Mouse (Mus musculus) cerebellum, postnatal 14 days (tissue): ENCODE results near the gene Bach2.

Experiments used
- DNase-seq, 2 experiments: peaks; one replicate each; pipeline ENCODE4 v3.0.0; 2021; ENCODE audit warnings: mixed read lengths in 2 of 2

The Bach2 gene

DNA sequence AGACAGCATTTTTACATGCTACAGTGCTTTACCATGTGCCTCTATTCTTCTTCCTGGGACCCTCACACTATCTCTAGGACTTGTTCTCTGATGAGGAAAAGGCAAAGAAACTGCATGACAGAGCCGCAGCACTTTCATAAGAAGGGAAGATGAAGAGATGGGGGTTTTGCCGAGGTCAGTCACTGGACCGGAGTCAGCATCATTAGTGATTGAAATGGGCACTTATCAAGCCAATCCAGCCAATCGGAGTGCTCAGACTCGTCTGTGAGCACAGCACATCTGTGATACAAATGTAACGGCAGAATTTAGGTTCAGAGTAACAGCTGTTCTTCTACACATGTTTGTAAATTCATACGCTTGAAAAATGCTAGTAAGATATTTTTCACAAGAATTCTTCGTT is 293.5 kb downstream of the Bach2 start:
- no peak for DNase-seq

DNA sequence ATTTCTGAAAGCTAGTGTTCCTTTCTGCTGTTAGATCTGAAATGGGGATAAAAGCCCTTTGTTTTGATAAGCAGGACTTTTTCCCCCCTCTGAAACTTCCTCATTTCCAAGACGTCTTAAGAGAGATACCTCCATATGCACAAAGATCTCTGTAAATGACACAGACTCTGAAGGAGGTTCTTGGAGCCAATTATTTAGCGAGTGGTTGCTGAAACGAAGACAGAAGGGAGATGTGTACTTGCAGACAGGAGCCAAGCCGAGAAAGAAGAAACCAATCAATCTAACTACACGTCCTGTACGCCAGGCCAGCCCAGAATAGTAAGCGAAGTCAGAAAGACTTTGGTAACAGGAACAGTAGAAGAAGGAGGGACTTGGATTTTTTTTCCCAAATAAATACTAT is 295.1 kb downstream of the Bach2 start:
- DNase-seq, result no peak

DNA sequence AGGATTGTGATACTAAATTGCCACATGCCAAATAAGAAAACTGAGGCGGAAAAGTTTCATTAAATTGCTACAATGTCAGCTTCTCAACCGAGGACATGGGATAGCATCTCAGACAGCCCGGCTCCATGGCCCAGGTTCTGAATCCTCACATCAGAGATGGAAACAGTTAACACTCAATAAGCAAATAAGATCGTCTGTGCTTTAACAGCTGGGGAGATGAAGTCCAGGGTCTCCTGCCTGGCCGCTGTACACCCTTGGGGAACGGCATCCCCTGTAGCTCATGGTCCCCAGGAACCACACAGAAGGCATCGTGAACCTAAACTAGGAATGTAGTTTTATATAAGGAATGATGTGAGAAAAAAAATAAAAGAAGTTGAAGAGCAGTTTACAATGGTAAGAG is 297.0 kb downstream of the Bach2 start:
- no peak for DNase-seq

DNA sequence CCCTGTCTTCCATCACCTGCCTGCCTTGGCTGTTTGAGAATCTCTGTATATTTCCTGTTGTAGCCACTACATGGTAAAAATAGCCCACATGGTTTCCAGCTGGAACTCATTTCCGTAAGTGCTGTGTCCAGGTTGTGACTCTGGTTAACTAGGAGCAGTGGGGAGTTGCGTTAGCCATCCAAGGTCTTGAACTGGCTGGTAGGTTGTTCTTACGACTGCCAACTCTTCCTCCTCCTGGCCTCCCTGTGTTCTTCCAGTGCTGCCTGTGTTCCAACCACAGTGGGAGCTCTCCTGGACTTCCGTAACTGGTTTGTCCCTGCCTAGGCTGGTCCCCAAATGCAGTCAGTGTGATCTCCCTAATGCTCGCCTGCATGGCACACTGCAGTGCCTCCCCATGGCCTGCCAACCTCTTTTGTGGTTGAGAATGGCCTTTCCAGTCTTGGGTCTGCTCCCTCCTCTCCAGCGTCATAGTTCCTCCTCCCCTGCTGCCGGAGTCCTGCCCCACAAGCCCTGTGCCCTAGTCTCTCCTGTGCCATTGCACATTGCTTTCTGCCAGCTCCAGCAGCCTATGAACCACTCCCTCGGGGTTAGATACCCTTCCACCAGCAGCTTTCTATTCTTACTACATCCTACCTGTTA is 298.4 kb downstream of the Bach2 start:
- DNase-seq, result peak; percentile 36 to 59

DNA sequence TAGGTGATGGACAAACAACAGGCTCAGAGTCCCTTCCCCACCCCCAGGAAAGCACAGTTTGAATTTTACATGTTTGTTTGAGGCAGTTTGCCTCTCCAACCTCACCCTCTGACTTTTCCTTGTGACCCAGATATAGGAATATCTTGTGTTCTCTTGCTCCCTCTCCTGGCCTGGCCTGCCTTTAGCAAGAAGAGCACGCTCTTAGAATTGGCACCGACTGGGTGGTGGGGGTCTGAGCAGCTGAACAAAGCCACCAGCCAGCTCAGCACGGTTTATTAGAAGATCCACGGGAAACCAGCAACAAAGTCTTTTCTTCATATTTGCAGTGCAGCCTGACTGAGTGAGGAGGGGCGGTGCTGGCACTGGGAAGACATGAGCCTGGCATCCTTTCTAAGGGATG is 299.5 kb downstream of the Bach2 start:
- DNase-seq, result peak; percentile 88 to 92

DNA sequence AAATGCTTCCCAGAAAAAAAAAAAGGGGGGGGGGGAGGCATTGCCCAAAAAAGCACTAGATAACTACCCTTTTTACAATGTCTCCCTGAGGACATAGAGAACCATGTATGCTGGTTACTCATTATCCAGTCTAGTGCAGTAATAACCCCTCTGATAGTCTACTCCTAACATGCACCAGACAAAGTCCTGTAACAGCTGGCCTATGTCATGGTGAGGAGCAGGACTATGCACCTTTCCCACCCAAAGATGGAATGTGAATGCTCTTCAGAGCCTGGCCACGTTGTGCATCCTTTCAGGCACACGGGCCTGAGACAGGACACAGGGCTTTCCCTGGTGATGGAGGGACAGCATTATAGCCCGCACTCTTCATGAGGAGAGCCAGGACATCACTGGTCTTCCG is 299.9 kb downstream of the Bach2 start:
- no peak for DNase-seq

DNA sequence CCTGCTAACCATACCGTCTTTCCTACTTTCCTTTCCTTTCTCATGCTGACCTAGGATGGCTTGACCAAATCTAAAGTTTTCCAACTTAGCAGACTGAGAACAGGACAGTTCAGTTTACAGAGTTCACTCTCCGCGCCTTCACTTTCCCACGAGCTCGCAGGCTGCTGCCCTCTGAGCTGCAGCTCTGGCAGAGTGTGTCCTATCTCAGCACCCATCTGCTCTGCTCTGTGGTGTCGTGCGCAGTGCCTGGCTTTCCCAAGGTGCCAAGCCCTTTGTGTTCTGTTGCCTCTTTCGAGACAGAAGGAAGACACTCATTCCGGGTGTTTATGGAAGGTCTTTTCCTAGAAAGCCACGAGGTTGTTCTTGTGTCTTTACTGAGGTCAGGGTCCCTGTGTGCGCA is 300.4 kb downstream of the Bach2 start:
- DNase-seq, result peak; percentile 53

DNA sequence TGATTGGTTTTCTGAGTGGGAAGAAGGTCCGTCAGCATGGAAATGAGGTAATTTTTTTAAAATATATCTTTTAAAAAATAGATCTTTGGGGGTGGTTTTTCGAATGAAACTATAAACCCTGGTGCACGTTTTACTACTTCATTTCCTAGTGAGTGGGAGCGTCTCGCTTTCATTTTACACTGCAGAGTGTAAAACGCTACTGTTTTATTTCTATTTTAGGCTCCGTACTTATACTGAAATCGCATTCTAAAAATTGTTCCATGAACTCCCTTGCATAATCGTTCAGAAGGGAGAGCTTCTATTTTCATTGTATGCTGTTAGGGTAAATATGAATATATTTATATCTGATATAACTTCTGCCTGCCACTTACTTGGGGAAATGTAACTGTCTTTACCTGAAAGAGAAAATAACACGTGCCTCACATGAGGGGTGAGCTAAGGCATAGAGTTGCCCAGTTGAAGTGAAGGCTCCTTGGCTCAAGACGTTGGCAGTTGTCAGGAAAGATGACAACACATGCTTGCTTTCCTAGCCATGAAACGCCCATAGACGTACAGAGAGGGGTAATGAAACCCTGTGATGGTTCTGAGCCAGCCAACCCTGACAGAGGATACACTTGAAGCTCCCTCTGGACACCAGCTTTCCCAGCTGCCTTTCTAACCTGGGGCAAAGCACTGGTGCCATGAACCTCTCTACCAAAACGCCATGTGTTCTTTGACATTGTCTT is 306.4 kb downstream of the Bach2 start:
- no peak for DNase-seq

DNA sequence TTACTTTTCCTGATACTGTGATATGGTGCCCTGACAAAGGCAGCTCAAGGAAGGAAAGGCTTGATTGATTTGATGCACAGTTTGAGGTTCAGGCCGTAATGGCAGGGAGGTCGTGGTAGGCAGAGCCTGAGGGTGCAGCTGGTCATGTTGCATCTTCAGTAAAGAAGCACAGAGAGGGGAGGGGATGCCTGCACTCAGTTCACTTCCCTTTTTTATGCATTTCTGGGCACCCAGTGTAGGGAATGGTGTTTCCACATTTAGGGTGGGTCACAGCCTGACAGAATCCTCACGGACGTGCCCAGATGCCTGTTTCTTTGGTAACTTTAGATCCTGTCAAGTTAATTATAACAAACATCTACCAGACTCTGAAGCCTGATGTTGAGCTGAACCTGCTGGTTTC is 306.9 kb downstream of the Bach2 start:
- DNase-seq, result no peak

DNA sequence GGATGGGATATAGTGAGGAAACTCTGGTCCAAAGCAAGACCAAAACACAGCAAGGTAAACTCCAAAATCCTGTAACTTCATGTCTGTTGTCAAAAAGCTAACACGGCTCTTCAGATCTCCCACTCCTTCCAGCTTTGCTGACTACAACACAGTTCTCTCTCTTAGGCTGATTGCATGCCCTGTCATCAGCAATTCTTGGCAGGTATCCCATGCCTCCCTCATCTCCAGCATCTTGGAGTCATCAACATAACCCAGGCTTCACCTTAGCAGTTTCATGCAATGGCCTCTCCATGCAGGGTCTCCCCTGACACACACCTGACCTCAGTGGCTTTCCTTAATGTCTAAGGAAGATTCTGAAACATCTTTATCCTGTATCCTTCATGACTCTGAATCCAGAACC is 310.5 kb downstream of the Bach2 start:
- no peak for DNase-seq

DNA sequence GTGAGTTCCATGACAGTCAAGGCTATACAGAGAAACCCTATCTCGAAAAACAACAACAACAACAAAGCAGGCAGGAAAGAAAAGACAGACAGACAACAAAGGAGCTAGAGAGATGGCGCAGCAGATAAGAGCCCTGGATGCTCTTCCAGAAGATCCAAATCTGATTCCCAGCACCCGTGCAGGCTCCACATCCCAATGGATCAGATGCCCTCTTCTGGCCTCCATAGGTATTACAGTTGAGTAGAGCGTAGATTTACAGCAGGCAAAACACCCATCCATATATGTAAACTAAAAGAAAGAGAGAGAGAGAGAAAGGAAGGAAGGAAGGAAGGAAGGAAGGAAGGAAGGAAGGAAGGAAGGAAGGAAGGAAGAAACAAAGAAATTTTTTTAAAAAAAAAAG is 312.7 kb downstream of the Bach2 start:
- peak; percentile 42 to 55 for DNase-seq

DNA sequence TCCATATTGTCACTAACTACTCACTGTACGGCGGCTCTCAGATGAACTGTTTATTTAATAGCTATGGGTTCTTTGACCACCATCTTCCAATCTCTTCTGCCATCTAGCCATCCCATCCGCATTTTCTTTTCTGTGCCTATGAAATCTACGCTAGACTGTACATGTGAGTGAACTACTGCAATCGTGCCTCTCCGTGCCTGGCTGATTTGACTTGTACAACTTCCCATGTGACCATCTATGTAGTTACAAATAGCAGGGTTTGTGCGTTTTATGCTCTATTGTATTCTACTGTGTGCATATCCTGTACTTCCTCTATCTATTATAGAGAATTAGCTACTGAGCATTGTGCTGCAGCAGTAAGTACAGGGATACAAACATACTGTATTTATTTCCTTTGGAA is 316.9 kb downstream of the Bach2 start:
- DNase-seq, result no peak

DNA sequence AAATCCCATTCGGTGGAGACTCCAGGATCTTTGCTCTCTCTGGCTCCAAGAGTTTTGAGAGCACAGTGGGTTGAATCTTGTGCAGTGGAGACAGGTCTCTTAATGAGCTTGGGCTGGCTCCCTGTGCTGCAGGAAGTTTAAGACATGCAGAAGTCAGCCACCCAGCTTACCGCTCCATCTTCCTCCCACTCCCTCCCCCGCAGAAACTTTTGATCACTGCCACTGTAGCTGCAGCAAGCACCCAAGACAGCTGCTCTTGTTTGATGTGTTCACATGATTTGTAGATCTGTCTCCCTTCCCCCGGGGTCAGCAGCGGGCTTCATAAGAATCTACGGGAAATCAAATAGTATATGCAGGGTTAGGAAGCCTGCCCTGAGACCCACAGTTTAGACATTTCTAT is 321.6 kb downstream of the Bach2 start:
- no peak for DNase-seq

DNA sequence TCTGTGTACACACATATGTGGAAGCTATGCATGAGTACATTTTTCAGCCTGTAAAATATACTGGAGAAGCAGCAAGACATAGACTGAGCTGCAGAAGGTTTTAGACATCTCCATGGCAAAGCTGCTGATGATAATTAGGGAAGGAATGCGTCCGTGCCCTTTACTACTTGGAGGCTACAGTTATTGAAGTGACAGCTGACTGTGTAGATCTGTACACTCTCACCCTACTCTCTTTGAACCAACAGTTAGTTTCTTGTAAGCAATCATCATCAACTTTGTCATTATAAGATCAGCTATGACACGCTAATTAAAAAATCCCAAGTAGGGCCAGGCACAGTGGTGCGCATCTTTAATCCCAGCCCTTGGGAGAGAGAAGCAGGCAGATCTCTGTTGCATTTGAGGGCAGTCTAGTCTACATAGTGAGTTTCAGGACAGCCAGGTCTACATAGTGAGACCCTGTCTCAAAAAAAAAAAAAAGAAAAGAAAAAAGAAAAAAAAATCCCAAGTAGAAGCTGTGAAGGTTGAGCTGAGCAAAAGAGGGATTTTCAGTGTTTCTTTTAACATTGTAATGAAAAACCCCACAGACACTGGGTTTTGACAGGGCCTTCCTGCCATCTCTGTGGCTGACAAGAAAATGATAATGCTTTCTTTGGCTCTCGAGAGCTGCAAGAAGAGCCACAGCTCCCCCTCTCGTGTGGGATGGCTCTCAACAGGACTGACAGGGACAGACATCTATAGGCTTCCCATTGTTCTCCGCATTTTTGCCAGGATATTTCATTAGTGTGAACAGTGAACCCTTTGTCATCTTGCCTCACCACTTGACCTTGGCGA is 322.3 kb downstream of the Bach2 start:
- DNase-seq, result peak in 1 of 2 experiments; percentile 38

DNA sequence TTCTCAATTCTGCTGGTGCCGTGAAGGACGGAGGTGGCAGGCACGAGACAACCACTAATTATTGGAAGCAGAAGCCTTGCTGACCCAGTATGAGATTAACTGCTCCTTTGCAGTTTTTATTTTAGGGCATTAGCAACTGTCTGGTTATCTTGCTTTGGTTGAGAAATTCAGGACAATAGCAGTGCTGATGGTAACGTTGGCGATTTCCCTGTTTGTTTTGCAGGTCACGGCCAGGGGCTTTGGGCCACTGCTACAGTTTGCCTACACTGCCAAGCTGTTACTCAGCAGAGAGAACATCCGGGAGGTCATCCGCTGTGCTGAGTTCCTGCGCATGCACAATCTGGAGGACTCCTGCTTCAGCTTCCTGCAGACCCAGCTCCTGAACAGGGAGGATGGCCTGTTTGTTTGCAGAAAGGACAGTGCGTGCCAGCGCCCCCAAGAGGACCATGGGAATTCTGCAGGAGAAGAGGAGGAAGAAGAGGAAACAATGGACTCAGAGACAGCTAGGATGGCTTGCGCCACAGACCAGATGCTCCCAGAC is 323.0 kb downstream of the Bach2 start:
- peak; percentile 68 to 76 for DNase-seq

DNA sequence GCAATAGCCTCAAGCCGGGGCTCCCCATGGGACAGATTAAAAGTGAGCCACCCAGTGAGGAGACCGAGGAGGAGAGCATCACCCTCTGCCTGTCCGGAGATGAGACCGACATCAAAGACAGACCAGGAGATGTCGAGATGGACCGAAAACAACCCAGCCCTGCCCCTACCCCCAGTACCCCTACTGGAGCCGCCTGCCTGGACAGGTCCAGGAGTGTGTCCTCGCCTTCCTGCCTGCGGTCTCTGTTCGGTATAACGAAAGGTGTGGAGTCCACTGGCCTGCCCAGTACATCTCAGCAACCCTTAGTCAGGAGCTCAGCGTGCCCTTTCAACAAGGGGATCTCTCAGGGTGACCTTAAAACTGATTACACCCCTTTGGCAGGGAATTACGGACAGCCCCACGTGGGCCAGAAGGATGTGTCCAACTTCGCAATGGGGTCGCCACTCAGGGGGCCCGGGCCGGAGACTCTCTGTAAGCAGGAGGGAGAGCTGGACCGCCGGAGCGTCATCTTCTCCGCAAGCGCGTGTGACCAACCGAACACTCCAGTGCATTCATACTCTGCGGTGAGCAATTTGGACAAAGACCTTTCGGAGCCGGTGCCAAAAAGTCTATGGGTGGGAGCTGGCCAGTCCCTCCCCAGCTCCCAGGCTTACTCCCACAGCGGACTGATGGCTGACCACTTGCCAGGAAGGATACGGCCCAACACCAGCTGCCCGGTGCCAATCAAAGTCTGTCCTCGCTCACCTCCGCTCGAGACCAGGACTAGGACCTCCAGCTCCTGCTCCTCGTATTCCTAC is 323.9 kb downstream of the Bach2 start:
- DNase-seq, result peak; percentile 36 to 40

DNA sequence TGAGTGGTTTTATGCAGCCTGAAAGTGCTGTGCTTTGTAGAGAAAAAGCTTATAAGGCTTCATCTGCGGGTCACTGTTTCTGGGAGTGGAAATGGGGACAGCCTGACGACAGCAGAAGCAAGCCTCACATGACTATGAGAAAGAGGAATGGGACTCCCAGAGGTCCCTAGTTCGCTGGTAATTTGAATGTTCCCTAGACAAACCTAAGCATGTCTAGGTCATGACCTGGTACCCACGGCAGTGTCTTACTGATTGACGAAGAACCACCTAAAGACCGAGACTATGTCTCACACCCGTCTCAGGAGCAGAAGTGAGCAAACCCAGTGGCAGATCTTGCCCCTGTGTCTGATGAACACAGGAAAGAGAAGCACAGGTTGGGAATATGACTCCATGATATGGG is 325.8 kb downstream of the Bach2 start:
- DNase-seq, result no peak

DNA sequence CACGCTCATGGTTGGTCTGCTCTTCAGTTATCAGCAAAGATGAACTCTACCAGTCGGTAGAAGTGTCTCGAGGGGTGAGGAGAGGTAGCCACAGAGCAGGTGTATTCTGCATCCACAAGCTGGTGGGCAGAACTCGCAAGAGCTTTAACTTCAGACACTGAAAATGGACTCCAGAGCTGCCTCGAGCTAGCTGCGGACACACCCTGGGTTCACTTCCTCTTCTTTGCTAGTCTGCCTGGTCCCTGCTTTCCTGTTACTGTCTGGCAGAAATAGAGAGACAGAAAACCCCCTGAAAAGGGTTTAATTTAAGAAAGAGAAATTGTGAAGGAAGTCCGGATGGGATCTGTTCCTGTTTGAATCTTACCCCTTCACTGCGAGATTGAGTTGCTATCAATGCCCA is 326.3 kb downstream of the Bach2 start:
- no peak for DNase-seq

DNA sequence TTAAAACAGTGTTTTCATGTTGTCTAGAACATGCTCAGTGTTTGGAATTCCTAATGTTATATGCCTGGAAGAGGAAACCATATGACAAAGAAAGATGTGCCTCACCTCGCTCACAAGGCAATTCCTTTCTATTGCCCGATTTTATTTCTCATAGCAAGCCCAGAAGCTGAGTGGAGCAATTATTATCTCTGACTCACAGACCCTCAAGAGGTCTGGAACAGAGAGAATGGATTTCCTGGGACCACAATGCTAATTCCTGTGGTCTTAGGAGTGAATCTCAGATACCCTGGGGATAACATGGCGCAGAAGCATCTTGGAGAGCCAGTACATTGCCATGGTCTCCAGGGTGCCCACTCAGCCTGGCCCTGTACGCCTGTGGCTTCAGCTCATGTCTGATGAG is 330.4 kb downstream of the Bach2 start:
- no peak for DNase-seq

DNA sequence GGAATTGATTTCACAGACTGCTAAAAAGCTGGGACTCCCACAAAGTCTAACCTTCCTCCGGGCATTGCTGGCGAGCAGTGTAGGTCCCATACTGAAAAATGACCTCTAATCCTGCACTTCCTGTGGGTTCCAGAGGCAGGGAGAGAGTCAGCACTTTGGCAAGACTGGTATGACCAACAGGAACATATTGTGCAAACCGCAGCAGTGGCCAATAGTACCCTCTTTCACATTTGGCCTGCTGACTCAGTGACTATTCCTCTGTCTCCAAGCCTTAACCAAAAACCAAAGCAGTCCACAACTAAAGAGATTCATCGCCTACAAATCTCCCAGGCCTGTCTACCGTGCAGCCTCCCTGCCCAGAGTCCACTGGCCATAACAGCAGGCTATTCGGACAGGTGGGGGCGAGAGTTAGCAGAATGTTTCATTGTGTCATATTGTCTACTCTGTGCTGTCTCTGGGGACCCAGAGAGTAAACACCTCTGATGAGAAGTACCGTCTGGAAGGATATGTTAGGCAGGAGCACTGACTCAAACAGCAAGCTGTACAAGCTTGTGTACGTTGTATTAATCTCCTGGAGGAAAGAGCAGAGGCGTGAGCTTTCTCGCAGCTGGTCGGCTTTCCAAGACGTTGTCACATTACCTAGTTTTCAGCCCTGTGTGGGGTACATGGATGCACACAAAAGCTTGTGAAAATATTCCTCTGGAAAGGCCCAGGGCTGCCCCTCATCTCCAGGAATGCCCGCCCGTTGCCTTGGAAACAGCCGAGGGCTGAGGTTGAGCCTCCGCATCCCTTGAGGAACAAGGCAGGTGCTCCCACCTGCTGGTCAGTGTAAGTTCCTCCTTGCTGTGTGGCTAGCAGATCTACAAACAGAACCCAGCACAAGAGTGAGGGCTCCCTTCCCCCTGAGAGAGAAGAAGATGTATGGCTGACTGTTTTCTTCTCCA is 331.7 kb downstream of the Bach2 start:
- DNase-seq, result peak; percentile 43 to 50

DNA sequence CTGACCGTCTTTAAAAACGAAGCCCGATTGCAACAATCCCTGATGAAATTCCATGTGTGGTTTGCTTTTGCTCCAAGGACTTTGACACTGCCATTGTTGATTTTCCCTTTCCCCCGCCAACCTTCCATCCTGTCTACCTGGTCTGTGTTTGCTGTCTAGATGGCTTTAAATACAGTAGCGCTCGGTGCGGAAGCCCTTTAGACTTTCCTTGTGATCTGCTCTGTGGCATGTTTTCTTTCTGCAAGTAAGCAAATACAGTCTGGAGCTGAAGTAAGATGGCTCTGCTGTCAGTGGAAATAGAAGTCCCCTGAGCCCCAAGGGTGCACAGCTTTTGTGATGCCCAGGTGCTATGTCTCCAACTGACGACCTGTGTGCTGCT is 332.3 kb downstream of the Bach2 start:
- no peak for DNase-seq

DNA sequence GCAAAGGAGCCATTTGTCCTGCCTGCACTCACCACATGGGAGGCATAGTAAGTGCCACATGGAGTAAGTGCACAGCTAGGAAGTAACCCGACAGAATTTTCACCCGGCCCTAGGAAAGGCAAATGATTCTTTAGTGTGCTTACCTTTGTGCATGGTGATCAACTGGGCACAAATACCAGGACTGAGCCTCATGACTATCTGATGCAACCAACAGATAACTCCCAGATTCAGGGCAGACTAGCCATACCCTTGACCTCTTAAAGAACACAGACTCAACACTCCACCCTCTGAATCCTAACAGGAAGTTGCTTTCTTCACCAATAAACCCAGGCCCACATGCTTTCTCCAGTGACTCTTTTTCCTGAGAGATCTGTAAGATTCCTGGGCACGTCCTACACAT is 332.8 kb downstream of the Bach2 start:
- no peak for DNase-seq
